Mouse (Mus musculus): ENCODE results near the gene Slc12a6.

Slc12a6 gene

DNA sequence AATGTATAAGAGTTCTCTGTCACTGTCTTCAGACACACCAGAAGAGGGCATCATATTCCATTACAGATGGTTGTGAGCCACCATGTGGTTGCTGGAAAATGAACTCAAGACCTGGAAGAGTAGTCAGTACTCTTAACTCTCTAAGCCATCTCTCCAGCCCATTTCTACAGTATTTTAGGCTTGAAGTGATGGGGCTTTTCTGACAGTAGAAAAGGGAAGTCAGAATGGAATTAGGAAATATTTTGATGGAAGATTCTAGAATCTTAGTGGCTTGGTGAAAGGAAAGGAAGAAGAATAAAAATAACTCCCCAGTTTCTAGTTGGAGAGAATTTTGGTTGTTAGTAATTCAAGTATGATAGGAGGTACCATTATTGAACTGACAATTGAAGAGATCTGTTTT is 128.3 kb downstream of the Slc12a6 start:
- no peak for DNase-seq

DNA sequence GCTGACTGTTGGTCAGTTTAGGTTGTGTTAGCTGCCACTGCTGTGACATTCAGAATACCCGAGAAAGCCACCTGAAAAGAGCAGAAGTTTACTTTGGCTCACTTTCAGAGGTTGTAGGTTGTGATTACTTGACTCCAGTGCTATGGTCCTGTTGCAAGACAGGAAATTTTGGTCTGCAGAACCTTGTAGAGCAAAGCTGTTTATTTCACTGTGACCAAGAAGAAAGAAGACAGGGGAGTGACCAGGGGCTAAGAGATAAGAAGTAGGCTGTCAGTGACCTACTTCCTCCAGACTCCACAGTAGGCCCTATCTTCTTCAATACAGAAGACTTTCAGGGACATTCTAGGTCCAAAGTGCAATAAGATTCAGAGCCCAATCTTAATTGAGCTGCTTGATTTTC is 131.0 kb downstream of the Slc12a6 start:
- DNase-seq, result peak; percentile 61

DNA sequence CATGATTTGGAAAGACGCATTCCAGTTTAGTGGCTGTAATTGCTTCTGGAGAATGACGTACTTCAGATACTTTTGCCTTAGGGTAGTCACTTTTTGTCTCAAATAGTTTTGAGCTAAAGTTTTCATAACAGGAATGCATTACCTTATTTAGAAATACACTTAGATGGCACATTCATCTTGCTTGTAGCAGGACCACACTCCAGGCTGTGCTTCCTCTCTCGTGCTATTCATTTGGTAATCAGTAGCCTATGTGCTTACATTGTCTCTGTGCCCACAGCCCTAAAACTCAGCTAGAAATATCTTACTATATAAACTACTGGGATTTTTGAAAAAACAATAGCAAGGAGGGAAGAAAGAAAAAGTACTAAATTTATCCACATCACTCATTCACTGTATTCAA is 141.4 kb downstream of the Slc12a6 start:
- peak; percentile 7 for DNase-seq
